Mouse (Mus musculus): ENCODE results near the gene Abi3.

Gene Abi3

GRCm38 (mm10) chr11:95826317-95827167, 15.7 kb downstream of the Abi3 start:
- in situ Hi-C loops (cut with MboI, MseI): no loop called here

- in situ Hi-C loops (cut with MboI, MseI): no loop called here
Observed at GRCm38 (mm10) chr11:95825625-95826024, 16.7 kb downstream of the Abi3 start.

DNA sequence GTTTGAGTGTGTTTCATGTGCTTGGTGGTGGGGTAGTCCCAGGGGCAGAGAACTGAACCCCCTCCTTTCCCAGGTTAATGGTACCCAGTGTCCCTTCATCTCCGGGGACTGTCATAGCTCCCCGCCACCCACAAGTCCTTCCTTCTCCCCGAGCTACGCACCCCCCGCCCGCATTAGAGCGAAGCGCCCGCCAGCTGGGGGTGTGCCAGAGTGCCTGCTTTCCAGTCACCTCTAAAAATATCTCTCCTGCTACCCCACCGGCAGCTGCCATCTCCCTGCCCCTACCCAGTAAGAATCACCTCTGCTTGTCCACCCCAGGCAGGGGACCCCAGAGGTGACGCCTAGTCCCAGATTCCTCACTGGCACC, 17.4 kb downstream of the Abi3 start:
- in situ Hi-C loops (cut with MboI, MseI): no loop called here

- in situ Hi-C loops (cut with MboI, MseI): no loop called here
Observed at GRCm38 (mm10) chr11:95824071-95824876, 18.0 kb downstream of the Abi3 start, which contains the start of gene Phospho1. TSS of gene Phospho1 (plus strand) at chr11:95824499.

GRCm38 (mm10) chr11:95822437-95822836, 19.8 kb downstream of the Abi3 start:
- in situ Hi-C loops (cut with MboI, MseI): no loop called here

DNA sequence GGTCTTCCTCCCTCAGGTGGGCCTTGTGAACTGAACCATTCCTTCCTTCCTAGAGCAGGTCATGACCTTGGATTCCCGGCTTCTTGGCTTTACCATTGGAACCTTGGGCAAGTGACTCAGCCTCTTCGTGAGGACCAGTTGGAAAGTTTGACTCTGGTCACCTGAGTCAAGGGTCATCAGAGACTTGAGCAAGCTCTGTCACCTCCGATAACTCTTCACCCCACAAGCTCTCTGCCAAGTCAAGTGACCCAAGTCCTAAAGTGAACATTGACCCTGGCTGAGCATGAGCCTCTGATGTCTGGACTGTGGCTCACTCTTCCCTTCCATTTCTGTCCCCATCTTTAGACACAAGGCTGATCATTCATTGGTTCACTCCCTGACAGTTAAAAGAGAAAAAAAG, 20.8 kb downstream of the Abi3 start:
- in situ Hi-C loops (cut with MboI, MseI): no loop called here

GRCm38 (mm10) chr11:95819138-95819537, 23.1 kb downstream of the Abi3 start:
- in situ Hi-C loops (cut with MboI, MseI): no loop called here

DNA sequence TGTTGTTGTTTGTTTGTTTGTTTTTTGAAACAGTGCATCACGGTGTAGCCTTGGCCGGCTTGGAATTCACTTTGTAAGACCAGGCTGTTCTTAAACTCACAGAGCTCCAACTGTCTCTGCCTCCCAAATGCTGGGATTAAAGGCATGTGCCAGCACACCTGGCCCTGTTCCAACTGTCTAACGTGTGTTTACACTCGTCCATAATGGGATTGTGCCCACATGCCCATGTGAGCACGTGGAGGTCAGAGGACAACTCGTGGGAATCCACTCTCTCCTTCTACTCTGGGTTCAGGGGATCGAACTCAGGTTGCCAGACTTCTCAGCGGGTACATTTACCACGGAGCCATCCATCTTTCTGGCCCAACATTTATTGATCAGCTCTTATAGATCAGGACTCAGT, 26.9 kb downstream of the Abi3 start:
- in situ Hi-C loops (cut with MboI, MseI): no loop called here

- in situ Hi-C loops (cut with MboI, MseI): no loop called here
Observed at GRCm38 (mm10) chr11:95814857-95815256, 27.4 kb downstream of the Abi3 start.

- in situ Hi-C loops (cut with MboI, MseI): no loop called here
Observed at GRCm38 (mm10) chr11:95814101-95814500, 28.2 kb downstream of the Abi3 start.

DNA sequence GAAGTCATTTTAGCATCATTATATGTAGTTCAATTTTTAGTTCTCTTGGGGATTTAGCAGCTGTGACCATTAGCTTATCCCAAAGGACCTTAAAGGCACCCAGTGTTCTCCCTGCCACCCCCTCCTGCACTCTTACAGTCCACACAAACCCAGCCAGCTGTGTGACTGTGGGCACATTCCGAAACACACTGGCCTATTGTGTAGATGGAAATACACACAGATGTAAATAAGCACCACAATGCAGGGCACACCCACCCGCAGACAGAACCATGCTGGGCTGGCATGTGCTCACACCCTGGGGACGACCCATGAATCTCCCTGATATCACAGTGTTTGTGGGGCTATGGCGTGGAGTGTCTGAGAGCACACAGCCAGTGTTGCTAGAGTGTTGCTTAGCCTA, 30.1 kb downstream of the Abi3 start:
- in situ Hi-C loops (cut with MboI, MseI): no loop called here

- in situ Hi-C loops (cut with MboI, MseI): no loop called here
Observed at GRCm38 (mm10) chr11:95811741-95812140, 30.5 kb downstream of the Abi3 start.

- in situ Hi-C loops (cut with MboI, MseI): no loop called here
Observed at GRCm38 (mm10) chr11:95810828-95811227, 31.4 kb downstream of the Abi3 start.

- in situ Hi-C loops (cut with MboI, MseI): no loop called here
Observed at GRCm38 (mm10) chr11:95809603-95810002, 32.7 kb downstream of the Abi3 start.

GRCm38 (mm10) chr11:95808448-95809011, 33.7 kb downstream of the Abi3 start:
- in situ Hi-C loops (cut with MboI, MseI): no loop called here

- in situ Hi-C loops (cut with MboI, MseI): no loop called here
Observed at GRCm38 (mm10) chr11:95807884-95808283, 34.4 kb downstream of the Abi3 start.

DNA sequence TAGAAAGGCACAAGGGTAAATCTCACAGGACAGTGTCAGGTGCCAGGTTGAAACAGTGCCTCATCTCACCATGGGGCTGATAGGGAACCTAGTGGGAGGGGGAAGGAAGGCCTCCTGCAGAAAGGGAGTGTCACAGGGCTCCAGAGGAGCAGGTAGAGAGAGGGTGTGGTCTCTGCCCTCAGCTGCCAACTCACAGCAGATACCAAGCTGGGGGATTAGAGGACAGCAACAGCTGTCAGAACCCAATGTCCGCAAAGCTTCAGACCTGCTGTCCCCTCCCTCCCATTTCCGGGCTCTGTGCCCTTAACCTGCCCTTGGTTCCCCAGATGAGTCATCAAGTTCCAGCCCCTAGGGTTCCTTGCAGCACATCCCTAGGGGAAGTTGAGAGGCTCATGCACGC, 36.7 kb downstream of the Abi3 start:
- in situ Hi-C loops (cut with MboI, MseI): no loop called here

DNA sequence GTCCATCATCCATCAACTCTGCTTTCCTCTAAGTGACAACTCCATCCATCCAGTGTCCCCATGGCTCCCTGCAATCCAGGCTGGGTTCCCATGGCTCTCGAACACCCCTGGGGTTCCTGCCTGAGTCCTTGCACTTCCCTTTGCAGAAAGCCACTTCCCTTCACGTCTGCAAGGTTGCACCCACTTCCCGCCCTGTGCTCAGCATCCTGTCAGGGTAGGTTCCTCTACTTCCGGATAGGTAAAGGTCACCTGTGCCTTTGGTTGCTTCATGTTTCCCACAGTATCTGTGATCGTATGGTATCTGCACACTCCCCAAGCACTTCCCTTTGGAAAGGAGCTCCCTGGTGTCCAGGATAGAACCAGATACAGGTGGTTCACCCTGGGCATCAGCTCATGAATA, 37.3 kb downstream of the Abi3 start:
- in situ Hi-C loops (cut with MboI, MseI): no loop called here

- in situ Hi-C loops (cut with MboI, MseI): no loop called here
Observed at GRCm38 (mm10) chr11:95795582-95795981, 46.7 kb downstream of the Abi3 start.

GRCm38 (mm10) chr11:95794201-95794600, 48.1 kb downstream of the Abi3 start:
- in situ Hi-C loops (cut with MboI, MseI): no loop called here

- in situ Hi-C loops (cut with MboI, MseI): no loop called here
Observed at GRCm38 (mm10) chr11:95792950-95793509, 49.2 kb downstream of the Abi3 start.

- in situ Hi-C loops (cut with MboI, MseI): no loop called here
Observed at GRCm38 (mm10) chr11:95791787-95792186, 50.5 kb downstream of the Abi3 start.

Measured in T-helper 1 cell (primary cell).